Mouse (Mus musculus) left cerebral cortex, adult 2 months (tissue): ENCODE results near the gene Gm10260. TPM values are rescaled to one million over a fixed set of nuclear protein-coding genes. Genes with fewer than 3 reads are reported as not detected.

Experiments used
- DNase-seq, 2 experiments: peaks; one replicate each; pipeline ENCODE4 v3.0.0; 2021 to 2022; ENCODE audit warnings: low spot score in 2 of 2, mixed read lengths in 1 of 2; ENCODE audit errors: extremely low spot score in 1 of 2
- H3K27ac ChIP-seq: fragments of 200-600 bp; 2 replicates; pipeline ENCODE4 v1.8.1; 2022
- H3K4me3 ChIP-seq: fragments of 200-600 bp; 2 replicates; pipeline ENCODE4 v1.8.1; 2022
- CTCF ChIP-seq: fragments of 200-600 bp; IDR thresholded peaks from 2 replicates; pipeline ENCODE4 v1.8.1; 2022; ENCODE audit warnings: antibody characterized with exemption, mild to moderate bottlenecking, moderate library complexity
- intact Hi-C: fragments of 180-260 bp; cut with DNase I; formaldehyde crosslinking; loops from one replicate; pipeline ENCODE4 v1.15.1; 2025
- long read RNA-seq, 2 experiments: library from polyadenylated mRNA; stranded (forward); transcript quantifications; one replicate each; pipeline ENCODE4 v2.0.0; 2021; ENCODE audit warnings: borderline mapping rate in 2 of 2
- total RNA-seq, 2 experiments: library from RNA; stranded (reverse); gene quantifications; 2 replicates each; pipeline ENCODE4 v1.2.3; 2021

The Gm10260 gene
- total RNA-seq: 10 to 100 TPM; 72.1 to 82.4 TPM
- long read RNA-seq, experiment 1, partial matches to known transcripts: 0 of 1 reads
- long read RNA-seq, experiment 1, other reads (novel, unspliced or antisense): 0 of 1 reads
- long read RNA-seq, experiment 2: 0 reads

GRCm38 (mm10) chr13:97760532-97760931 is at the start of gene Gm10260:
Gene Gm10260, minus strand, starts transcription at chr13:97760632.
- H3K4me3 ChIP-seq: no peak within 1 kb of the TSS
- no peak within 1 kb of the TSS for H3K27ac ChIP-seq
- no peak for TF ChIP-seq CTCF
- intact Hi-C loops: no loop called here
- DNase-seq: no peak

GRCm38 (mm10) chr13:97809828-97810227 is 49.4 kb upstream of the Gm10260 start:
- intact Hi-C loops: no loop called here
- Histone ChIP-seq H3K27ac (no peak overlapping the region), H3K4me3 (no peak overlapping the region)
- TF ChIP-seq CTCF: no peak
- DNase-seq: no peak

DNA sequence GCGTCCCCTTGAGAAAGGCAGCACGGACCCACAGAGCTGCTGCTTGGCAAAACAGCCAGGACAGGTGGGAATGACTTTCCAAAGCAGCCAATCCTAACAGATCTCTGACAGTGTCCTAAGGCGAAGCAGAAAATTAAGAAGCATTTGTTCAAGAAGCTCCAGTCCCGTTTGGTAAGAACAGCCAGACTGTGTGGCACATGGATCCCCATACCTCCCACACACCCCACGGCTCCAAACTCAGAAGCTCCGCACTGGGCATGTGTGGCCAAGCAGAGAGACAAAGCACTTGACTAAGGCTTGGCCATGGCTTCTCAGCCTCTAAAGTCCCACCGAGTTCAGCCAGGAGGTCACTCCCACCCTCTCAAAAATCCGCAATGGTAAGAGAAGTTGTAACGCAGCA is 45.5 kb upstream of the Gm10260 start:
- intact Hi-C loops: no loop called here
- Histone ChIP-seq H3K27ac (no peak overlapping the region), H3K4me3 (no peak overlapping the region)
- no peak for DNase-seq
- TF ChIP-seq CTCF: no peak

DNA sequence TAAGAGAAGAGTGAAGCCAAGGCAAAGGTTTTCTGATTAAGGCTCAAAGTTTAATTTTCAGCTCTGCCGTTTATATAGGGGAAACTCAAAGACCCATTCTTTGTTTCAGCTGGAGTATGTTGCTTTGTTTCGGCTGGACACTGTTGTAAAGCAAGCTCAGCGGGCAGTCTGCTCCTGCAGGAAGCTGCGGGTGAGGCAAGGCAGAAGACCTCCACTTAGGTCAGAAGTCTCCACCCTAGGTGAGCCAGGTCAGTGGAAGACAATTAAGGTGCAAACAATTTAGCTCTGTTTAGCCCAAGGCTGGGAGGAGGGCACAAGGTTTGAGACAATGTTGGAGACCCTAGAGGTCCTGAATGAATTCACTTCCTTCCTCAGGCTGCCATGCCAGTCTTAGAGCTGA is 42.0 kb upstream of the Gm10260 start:
- H3K4me3 ChIP-seq: no peak overlapping the region
- TF ChIP-seq CTCF: no peak
- DNase-seq: no peak
- intact Hi-C loops: no loop called here
- H3K27ac ChIP-seq: no peak overlapping the region

DNA sequence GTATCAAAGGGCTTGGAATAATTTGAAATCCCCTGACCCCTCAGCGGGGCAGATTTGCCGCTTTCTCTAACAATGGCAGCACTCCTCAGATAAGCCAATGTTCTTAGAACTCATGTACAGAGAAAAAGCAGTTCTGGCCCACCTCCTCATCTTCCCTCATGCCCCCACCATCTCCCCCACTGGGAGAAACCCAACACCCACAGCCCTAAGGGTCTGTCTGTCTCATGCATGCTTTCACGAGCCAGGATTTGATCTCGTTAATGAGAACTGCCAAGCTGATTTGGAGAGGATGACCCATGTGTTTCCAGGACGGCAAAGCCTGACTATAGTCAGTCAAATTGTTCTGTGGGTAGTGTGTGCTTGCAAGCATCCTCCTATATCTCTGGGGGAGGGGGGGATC is 37.0 kb upstream of the Gm10260 start:
- intact Hi-C loops: no loop called here
- TF ChIP-seq CTCF: no peak
- Histone ChIP-seq H3K4me3 (no peak overlapping the region), H3K27ac (no peak overlapping the region)
- DNase-seq: no peak

DNA sequence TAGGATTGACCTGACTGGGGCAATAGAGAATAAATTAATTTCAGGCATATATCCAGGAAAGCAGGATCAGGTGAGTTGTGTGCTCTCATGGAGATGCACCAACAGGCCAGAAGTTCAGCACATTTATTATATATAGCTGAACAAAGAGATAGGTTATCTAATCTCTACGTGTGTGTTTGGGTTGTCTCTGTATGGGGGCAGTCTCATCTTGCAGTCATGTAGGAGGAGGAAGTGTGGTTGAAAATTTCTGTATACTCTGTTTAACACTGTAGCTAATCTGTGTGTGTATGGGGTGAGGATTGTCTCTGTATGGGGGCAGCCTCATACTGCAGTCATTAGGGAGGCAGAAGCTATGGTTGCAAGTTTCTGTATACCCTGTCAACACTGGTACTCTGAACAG is 34.3 kb upstream of the Gm10260 start:
- intact Hi-C loops: no loop called here
- H3K27ac ChIP-seq: no peak overlapping the region
- H3K4me3 ChIP-seq: no peak overlapping the region
- DNase-seq: no peak
- no peak for TF ChIP-seq CTCF

DNA sequence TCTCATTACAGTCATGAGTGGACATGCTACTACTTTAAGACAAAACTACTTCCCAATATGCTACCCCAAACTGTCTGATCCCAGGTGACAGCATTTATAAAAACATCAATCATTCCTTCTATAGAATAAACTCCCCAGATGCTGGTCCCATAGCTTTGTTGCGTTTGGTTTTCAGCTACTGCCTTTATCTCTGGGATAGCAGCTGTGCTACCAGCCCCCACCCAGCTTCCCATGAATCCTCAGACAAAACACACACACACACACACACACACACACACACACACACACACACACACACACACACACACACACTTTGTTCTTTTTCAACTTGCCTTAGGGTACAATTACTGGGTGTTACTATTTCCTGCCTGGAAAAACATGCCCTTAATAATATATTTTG is 33.5 kb upstream of the Gm10260 start:
- H3K27ac ChIP-seq: no peak overlapping the region
- DNase-seq: no peak
- TF ChIP-seq CTCF: no peak
- H3K4me3 ChIP-seq: no peak overlapping the region
- intact Hi-C loops: no loop called here

GRCm38 (mm10) chr13:97791664-97792063 is 31.2 kb upstream of the Gm10260 start:
- no peak overlapping the region for H3K27ac ChIP-seq
- intact Hi-C loops: no loop called here
- no peak for TF ChIP-seq CTCF

DNA sequence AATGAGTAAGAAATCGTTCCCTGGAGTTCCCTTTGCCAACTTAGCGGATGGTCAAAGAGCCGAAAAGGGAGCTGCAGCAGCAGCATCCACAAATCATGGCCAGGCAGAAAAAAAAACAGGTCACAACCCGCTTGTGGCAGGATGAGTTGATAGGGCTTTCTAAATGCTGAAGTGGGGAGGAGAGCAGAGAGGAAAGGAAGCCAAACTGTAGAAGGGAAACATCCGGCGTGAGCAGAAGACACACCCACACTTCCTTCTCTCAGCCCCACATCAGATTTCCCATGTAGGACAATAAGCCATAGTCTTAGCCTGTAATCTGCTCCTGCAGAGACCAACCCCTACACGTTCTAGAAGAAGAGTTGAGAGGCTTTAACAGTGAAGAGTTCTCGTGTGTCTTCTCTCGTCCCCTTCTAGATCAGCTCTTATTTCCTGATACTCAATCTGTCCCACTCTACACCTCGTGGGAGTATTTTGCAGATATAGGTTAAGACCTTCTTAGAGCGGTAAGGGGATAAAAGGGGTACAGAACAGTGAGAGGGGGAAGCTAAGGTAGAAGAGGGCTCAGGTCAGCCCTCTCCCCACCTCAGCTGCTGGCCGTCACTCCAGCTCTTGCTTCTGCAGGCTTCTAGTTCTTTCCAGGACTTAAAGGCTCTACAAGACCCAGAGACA is 29.5 kb upstream of the Gm10260 start:
- no peak for DNase-seq
- no peak overlapping the region for H3K27ac ChIP-seq
- H3K4me3 ChIP-seq: no peak overlapping the region
- no peak for TF ChIP-seq CTCF
- intact Hi-C loops: no loop called here

More at GRCm38 (mm10) chr13:97791664-97792063, 31.2 kb upstream of the Gm10260 start:
- no peak overlapping the region for H3K4me3 ChIP-seq
- DNase-seq: no peak

- Histone ChIP-seq H3K4me3 (no peak overlapping the region), H3K27ac (no peak overlapping the region)
- DNase-seq: no peak
- TF ChIP-seq CTCF: no peak
- intact Hi-C loops: no loop called here
Observed at GRCm38 (mm10) chr13:97785167-97785835, 24.9 kb upstream of the Gm10260 start.

- TF ChIP-seq CTCF: no peak
- intact Hi-C loops: no loop called here
- Histone ChIP-seq H3K27ac (peak overlapping the region; percentile 59), H3K4me3 (no peak overlapping the region)
- DNase-seq: no peak
Observed at GRCm38 (mm10) chr13:97783423-97784143, 23.2 kb upstream of the Gm10260 start.

DNA sequence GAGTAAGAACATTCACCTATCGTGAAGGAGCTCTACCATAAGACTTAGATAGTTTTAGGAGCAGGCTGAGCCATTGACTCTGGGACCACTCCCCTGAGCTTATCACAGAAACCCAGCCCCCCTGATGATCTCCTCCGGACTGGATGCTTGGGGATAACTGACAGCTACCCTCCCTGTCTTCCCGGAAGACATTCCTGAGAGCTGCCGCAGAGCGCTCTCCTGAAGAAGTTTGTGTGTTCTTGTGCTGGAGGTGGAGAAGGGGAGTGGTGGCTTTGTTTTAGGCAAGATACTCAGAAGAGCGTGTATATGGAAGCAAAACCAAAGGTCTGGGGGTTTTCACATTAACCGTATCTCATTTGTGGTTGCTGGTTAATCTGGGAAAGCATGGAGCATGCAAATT is 21.6 kb upstream of the Gm10260 start:
- DNase-seq: no peak
- TF ChIP-seq CTCF: no peak
- Histone ChIP-seq H3K27ac (no peak overlapping the region), H3K4me3 (no peak overlapping the region)
- intact Hi-C loops: no loop called here
